Mouse (Mus musculus) WW6 (cell line): ENCODE measurements around the gene Ccdc159.

Experiments
- DNase-seq: peaks from one replicate; pipeline ENCODE4 v3.0.0-alpha.2; 2013; ENCODE audit warnings: low read depth, low spot score

The Ccdc159 gene

GRCm38 (mm10) chr9:21927208-21927753 lies at the start of gene Ccdc159, which contains the start of gene Tmem205:
TSS of gene Ccdc159 (plus strand) at chr9:21927471.
TSS of gene Tmem205 (minus strand) at chr9:21927556.
- peak; percentile 96 for DNase-seq

GRCm38 (mm10) chr9:21889229-21889628 lies 38.0 kb upstream of the Ccdc159 start:
- no peak for DNase-seq

GRCm38 (mm10) chr9:21901223-21901820 lies 25.9 kb upstream of the Ccdc159 start:
- no peak for DNase-seq

GRCm38 (mm10) chr9:21904031-21904430 lies 23.2 kb upstream of the Ccdc159 start:
- DNase-seq: no peak

GRCm38 (mm10) chr9:21908216-21908615 lies 19.1 kb upstream of the Ccdc159 start:
- no peak for DNase-seq

GRCm38 (mm10) chr9:21909474-21910223 lies 17.6 kb upstream of the Ccdc159 start:
- no peak for DNase-seq

- no peak for DNase-seq
These were observed 10.3 kb upstream of the Ccdc159 start for GRCm38 (mm10) chr9:21916851-21917492.

- no peak for DNase-seq
These were observed 9.7 kb upstream of the Ccdc159 start for GRCm38 (mm10) chr9:21917493-21918034.

GRCm38 (mm10) chr9:21918035-21918592 lies 9.2 kb upstream of the Ccdc159 start, which contains the start of gene Rab3d:
TSS of gene Rab3d (minus strand) at chr9:21918192.
- peak; percentile 97 for DNase-seq

GRCm38 (mm10) chr9:21918692-21919384 lies 8.4 kb upstream of the Ccdc159 start:
- DNase-seq: no peak

GRCm38 (mm10) chr9:21923036-21923435 lies 4.2 kb upstream of the Ccdc159 start:
- no peak for DNase-seq

- DNase-seq: no peak
These were observed 3.7 kb upstream of the Ccdc159 start for GRCm38 (mm10) chr9:21923490-21924098.

GRCm38 (mm10) chr9:21924099-21924493 lies 3.2 kb upstream of the Ccdc159 start:
- DNase-seq: no peak

GRCm38 (mm10) chr9:21925034-21925433 lies 2.2 kb upstream of the Ccdc159 start:
- no peak for DNase-seq

- no peak for DNase-seq
These were observed 1.8 kb upstream of the Ccdc159 start for GRCm38 (mm10) chr9:21925506-21925905.

GRCm38 (mm10) chr9:21926155-21926554 lies 1.1 kb upstream of the Ccdc159 start:
- no peak for DNase-seq

- no peak for DNase-seq
These were observed 487 bp upstream of the Ccdc159 start for GRCm38 (mm10) chr9:21926784-21927183.

GRCm38 (mm10) chr9:21929208-21929607 lies 1.9 kb downstream of the Ccdc159 start:
- DNase-seq: no peak

- DNase-seq: no peak
These were observed 4.7 kb downstream of the Ccdc159 start for GRCm38 (mm10) chr9:21932006-21932405.

- no peak for DNase-seq
These were observed 5.3 kb downstream of the Ccdc159 start for GRCm38 (mm10) chr9:21932445-21933137.
